Mouse (Mus musculus): ENCODE measurements at regions not wholly inside any gene's neighbourhood (a gene's known extent, or its start where the extent isn't known, plus 50 kb on each side); places are given as distances from the start of the nearest gene placed in this dataset.
A peak's percentile ranks its signal among the peaks of the same experiment; 100 is the strongest.

DNA sequence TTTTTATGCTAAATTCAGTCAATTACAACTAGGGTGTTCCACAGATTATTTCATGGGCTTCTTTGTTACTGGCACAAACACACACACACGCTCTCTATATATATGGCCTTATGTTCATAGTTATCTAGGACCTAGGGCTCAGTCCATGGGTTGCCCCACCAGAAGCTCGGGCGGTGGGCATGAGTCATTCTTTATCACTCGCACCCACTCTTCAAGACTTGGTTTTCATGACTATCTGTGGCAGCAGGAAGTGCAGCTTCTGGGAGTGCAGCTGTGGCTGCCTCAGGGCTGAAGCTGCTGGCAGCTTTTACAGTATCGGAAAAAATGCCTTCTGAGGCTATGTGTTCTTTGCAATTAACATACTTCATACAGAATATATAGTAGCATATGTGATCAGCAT is 198.7 kb downstream of the Ipo11 start:
- H3K9ac ChIP-seq (ENCODE audit: low read length) = no peak overlapping the region

DNA sequence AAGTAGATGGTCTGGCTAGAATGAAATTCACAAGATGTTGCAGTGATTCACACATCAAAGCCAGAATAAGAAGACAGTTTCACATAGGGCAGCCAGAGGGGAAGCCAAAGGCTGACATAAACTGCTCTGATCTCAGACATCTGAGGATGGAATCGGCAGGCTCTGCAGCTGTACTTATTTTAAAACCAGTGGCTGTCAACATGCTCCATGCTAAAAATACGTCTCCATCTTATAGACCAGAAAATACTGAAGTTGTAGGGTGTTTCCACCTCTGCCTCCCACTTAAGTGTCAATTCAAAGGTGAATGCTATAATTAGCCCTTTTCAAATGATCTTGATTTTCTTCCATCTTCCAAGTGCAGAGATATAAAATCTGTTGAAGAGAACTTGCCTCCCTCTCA is 202.4 kb downstream of the Ipo11 start:
- H3K27ac ChIP-seq (ENCODE audit: low read depth, low read length) = no peak overlapping the region
- no peaks in the 10 kb centered on the region for H3K27me3 ChIP-seq (ENCODE audit: control insufficient read depth, insufficient read depth, low read length)
- H3K36me3 ChIP-seq (ENCODE audit: control insufficient read depth, insufficient read depth, low read length) = no peaks in the 10 kb centered on the region
- H3K9ac ChIP-seq (ENCODE audit: low read length) = no peak overlapping the region
- DNase-seq (ENCODE audit: low spot score) (no peak), ATAC-seq (replicated peaks; ENCODE audit: low FRiP score) (no peak)
- H3K4me2 ChIP-seq (ENCODE audit: low read depth, low read length, severe bottlenecking) = no peak overlapping the region
- H3K4me1 ChIP-seq (replicated peaks; ENCODE audit: control insufficient read depth, insufficient read depth, low read length) = no peaks in the 10 kb centered on the region
- H3K4me3 ChIP-seq (ENCODE audit: low read depth, low read length) = no peak overlapping the region
- no peaks in the 10 kb centered on the region for H3K9me3 ChIP-seq (ENCODE audit: control insufficient read depth, low read length)
- WGBS = 78% methylated on average over 2 of the region's 2 CpGs

More for the DNA sequence above, 198.7 kb downstream of the Ipo11 start:
- no peak for DNase-seq (ENCODE audit: low spot score)
- no peaks in the 10 kb centered on the region for H3K4me1 ChIP-seq (replicated peaks; ENCODE audit: control insufficient read depth, insufficient read depth, low read length)
- no peaks in the 10 kb centered on the region for H3K9me3 ChIP-seq (ENCODE audit: control insufficient read depth, low read length)
- H3K27me3 ChIP-seq (ENCODE audit: control insufficient read depth, insufficient read depth, low read length) = no peaks in the 10 kb centered on the region
- 90% methylated on average over 5 of the region's 5 CpGs for WGBS
- H3K4me3 ChIP-seq (ENCODE audit: low read depth, low read length) = no peak overlapping the region
- H3K27ac ChIP-seq (ENCODE audit: low read depth, low read length) = no peak overlapping the region
- no peaks in the 10 kb centered on the region for H3K36me3 ChIP-seq (ENCODE audit: control insufficient read depth, insufficient read depth, low read length)
- ATAC-seq (replicated peaks; ENCODE audit: low FRiP score) = no peak
- no peak overlapping the region for H3K4me2 ChIP-seq (ENCODE audit: low read depth, low read length, severe bottlenecking)

DNA sequence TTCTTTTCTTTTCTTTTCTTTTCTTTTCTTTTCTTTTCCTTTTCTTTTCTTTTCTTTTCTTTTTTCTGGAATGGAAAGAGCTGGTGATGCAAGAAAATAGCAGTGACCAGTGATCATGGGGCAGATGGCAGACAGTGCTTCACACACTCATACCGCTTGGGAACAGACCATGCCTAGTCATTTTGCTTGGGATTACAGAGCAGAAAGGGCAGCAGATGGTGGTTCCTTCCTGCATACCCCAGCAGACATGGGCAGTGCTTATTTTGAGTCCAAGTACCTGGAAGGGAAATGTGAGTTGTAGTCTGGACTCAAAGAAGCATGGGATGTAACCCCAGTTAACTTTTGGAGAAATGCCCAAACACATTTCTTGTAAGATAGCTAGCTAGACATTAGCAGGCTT is 203.9 kb downstream of the Ipo11 start:
- WGBS = 89% methylated on average over 1 of the region's 1 CpGs
- no peaks in the 10 kb centered on the region for H3K9me3 ChIP-seq (ENCODE audit: control insufficient read depth, low read length)
- DNase-seq (ENCODE audit: low spot score) (no peak), ATAC-seq (replicated peaks; ENCODE audit: low FRiP score) (no peak)
- no peaks in the 10 kb centered on the region for H3K4me1 ChIP-seq (replicated peaks; ENCODE audit: control insufficient read depth, insufficient read depth, low read length)
- H3K36me3 ChIP-seq (ENCODE audit: control insufficient read depth, insufficient read depth, low read length) = no peaks in the 10 kb centered on the region
- no peak overlapping the region for H3K4me3 ChIP-seq (ENCODE audit: low read depth, low read length)
- H3K27ac ChIP-seq (ENCODE audit: low read depth, low read length) = no peak overlapping the region
- no peak overlapping the region for H3K9ac ChIP-seq (ENCODE audit: low read length)
- no peak overlapping the region for H3K4me2 ChIP-seq (ENCODE audit: low read depth, low read length, severe bottlenecking)
- no peaks in the 10 kb centered on the region for H3K27me3 ChIP-seq (ENCODE audit: control insufficient read depth, insufficient read depth, low read length)

DNA sequence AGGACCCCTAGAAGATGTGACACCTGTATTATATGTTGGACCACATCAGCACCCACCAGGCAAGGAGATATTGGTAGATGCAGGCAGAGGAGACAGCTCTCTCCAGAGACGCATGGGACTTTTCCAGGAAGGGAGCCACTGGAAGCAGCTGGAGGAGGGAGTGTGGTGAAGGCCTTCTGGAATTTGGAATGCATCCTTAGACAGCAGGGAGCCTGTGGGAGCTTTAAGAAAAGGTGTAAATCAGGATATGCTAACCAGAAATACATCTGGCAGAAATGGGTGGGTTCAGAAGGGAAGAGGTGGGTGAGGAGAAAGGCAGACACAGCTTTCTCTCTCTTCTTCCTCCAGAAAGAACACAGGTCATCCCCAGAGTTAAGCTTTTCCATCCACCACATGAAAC is 213.4 kb downstream of the Ipo11 start:
- WGBS = 95% methylated on average over 1 of the region's 1 CpGs
- Histone ChIP-seq H3K27me3 (ENCODE audit: control insufficient read depth, insufficient read depth, low read length) (no peaks in the 10 kb centered on the region), H3K4me3 (ENCODE audit: low read depth, low read length) (no peak overlapping the region), H3K9ac (ENCODE audit: low read length) (no peak overlapping the region), H3K9me3 (ENCODE audit: control insufficient read depth, low read length) (no peaks in the 10 kb centered on the region), H3K36me3 (ENCODE audit: control insufficient read depth, insufficient read depth, low read length) (no peaks in the 10 kb centered on the region), H3K4me2 (ENCODE audit: low read depth, low read length, severe bottlenecking) (no peak overlapping the region), H3K27ac (ENCODE audit: low read depth, low read length) (no peak overlapping the region), H3K4me1 (replicated peaks; ENCODE audit: control insufficient read depth, insufficient read depth, low read length) (no peaks in the 10 kb centered on the region)
- no peak for ATAC-seq (replicated peaks; ENCODE audit: low FRiP score)
- DNase-seq (ENCODE audit: low spot score) = no peak

DNA sequence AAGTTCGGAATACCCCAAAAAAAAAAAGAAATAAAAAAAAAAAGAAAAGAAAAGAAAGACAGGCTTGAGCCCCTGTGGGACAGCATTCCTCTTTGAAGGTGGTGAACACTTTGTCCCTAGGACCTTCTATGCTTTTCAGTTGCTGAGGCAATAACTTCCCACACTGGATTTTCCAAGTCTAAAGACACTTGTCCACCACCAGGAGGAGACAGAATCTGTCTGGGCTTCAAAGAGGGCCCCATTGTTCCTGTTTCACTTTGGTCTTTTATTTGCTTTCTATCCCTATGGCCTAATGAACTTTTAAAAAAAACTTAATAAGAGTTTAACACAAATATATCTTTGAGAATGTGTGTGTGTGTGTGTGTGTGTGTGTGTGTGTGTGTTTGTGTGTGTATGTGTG is 215.6 kb downstream of the Ipo11 start:
- Histone ChIP-seq H3K4me2 (ENCODE audit: low read depth, low read length, severe bottlenecking) (no peak overlapping the region), H3K27me3 (ENCODE audit: control insufficient read depth, insufficient read depth, low read length) (no peaks in the 10 kb centered on the region), H3K4me3 (ENCODE audit: low read depth, low read length) (no peak overlapping the region), H3K36me3 (ENCODE audit: control insufficient read depth, insufficient read depth, low read length) (no peaks in the 10 kb centered on the region), H3K27ac (ENCODE audit: low read depth, low read length) (no peak overlapping the region), H3K9ac (ENCODE audit: low read length) (no peak overlapping the region), H3K9me3 (ENCODE audit: control insufficient read depth, low read length) (no peaks in the 10 kb centered on the region), H3K4me1 (replicated peaks; ENCODE audit: control insufficient read depth, insufficient read depth, low read length) (no peaks in the 10 kb centered on the region)
- ATAC-seq (replicated peaks; ENCODE audit: low FRiP score) = no peak
- 86% methylated on average over 1 of the region's 1 CpGs for WGBS
- DNase-seq (ENCODE audit: low spot score) = no peak

DNA sequence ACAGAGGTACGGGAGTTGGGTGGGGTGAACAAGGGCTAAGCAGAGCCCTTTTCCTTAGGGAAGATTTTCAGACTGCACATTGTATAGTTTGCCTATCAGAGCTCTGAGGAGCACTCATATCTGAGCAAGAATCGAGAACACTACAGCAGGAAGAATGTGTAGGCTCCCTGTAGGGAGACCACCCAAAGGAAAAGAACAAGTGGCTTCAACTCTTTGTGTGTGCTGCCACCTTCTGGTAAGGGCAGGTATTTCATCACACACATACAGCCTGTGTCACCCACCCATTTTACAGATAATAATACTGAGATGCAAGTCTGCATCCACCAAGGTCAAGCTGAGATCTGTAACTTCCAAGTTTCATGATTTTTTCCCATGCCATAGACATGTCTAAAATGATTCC is 221.0 kb downstream of the Ipo11 start:
- 64% methylated on average over 2 of the region's 2 CpGs for WGBS
- Histone ChIP-seq H3K9ac (ENCODE audit: low read length) (no peak overlapping the region), H3K4me1 (replicated peaks; ENCODE audit: control insufficient read depth, insufficient read depth, low read length) (no peaks in the 10 kb centered on the region), H3K9me3 (ENCODE audit: control insufficient read depth, low read length) (no peaks in the 10 kb centered on the region), H3K27me3 (ENCODE audit: control insufficient read depth, insufficient read depth, low read length) (no peaks in the 10 kb centered on the region), H3K4me2 (ENCODE audit: low read depth, low read length, severe bottlenecking) (no peak overlapping the region), H3K36me3 (ENCODE audit: control insufficient read depth, insufficient read depth, low read length) (no peaks in the 10 kb centered on the region), H3K4me3 (ENCODE audit: low read depth, low read length) (no peak overlapping the region), H3K27ac (ENCODE audit: low read depth, low read length) (no peak overlapping the region)
- DNase-seq (ENCODE audit: low spot score) (no peak), ATAC-seq (replicated peaks; ENCODE audit: low FRiP score) (no peak)

DNA sequence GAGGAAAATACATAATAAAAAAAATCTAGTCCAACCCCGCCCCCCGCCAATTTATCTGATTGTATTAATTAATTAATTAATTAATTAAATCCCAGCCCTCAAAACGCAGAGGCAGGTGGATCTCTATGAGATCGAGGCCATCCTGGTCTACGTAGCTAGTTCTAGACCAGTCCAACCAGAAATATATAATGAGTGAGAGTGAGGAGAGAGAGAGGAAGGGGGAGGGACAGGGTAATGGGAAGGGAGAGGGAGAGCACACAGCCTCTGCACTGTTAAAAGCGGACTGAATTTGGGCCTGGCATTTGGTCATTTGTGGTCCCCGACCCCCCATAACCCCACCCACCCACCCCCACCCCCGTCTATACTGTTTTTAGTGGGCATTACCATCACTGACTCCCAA is 221.5 kb downstream of the Ipo11 start:
- H3K4me1 ChIP-seq (replicated peaks; ENCODE audit: control insufficient read depth, insufficient read depth, low read length) = no peaks in the 10 kb centered on the region
- H3K4me2 ChIP-seq (ENCODE audit: low read depth, low read length, severe bottlenecking) = no peak overlapping the region
- no peaks in the 10 kb centered on the region for H3K36me3 ChIP-seq (ENCODE audit: control insufficient read depth, insufficient read depth, low read length)
- H3K9me3 ChIP-seq (ENCODE audit: control insufficient read depth, low read length) = no peaks in the 10 kb centered on the region
- 0 out of 2 replicates have a peak, but pooled peaks have one; percentile 53 for ATAC-seq (replicated peaks; ENCODE audit: low FRiP score)
- H3K9ac ChIP-seq (ENCODE audit: low read length) = no peak overlapping the region
- H3K27me3 ChIP-seq (ENCODE audit: control insufficient read depth, insufficient read depth, low read length) = no peaks in the 10 kb centered on the region
- no peak overlapping the region for H3K4me3 ChIP-seq (ENCODE audit: low read depth, low read length)
- H3K27ac ChIP-seq (ENCODE audit: low read depth, low read length) = no peak overlapping the region
- WGBS = 79% methylated on average over 8 of the region's 8 CpGs
- no peak for DNase-seq (ENCODE audit: low spot score)

DNA sequence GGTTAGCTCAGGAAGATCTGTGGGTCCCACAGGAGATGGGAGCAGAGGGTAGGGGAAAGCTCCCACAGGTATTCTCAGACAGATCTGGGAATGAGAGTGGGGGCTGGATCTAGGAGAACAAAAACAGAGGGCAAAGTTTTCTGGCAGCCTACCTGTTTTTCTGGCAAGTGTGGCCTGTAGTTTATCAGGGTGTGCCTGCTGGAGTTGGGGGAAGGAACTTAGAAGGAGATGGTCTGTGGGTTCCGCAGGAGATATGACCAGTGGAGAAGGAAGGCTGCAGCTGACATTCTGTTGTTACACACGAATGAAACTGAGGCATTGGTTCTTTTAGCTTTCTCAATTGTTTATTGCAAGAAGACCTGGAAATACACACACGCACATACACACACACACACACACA is 226.2 kb downstream of the Ipo11 start:
- WGBS = 76% methylated on average over 3 of the region's 3 CpGs
- no peaks in the 10 kb centered on the region for H3K27me3 ChIP-seq (ENCODE audit: control insufficient read depth, insufficient read depth, low read length)
- DNase-seq (ENCODE audit: low spot score) = no peak
- H3K27ac ChIP-seq (ENCODE audit: low read depth, low read length) = no peak overlapping the region
- no peak for ATAC-seq (replicated peaks; ENCODE audit: low FRiP score)
- H3K9ac ChIP-seq (ENCODE audit: low read length) = no peak overlapping the region
- H3K4me1 ChIP-seq (replicated peaks; ENCODE audit: control insufficient read depth, insufficient read depth, low read length) = no peaks in the 10 kb centered on the region
- no peak overlapping the region for H3K4me3 ChIP-seq (ENCODE audit: low read depth, low read length)
- H3K36me3 ChIP-seq (ENCODE audit: control insufficient read depth, insufficient read depth, low read length) = no peaks in the 10 kb centered on the region
- H3K4me2 ChIP-seq (ENCODE audit: low read depth, low read length, severe bottlenecking) = no peak overlapping the region
- no peaks in the 10 kb centered on the region for H3K9me3 ChIP-seq (ENCODE audit: control insufficient read depth, low read length)

DNA sequence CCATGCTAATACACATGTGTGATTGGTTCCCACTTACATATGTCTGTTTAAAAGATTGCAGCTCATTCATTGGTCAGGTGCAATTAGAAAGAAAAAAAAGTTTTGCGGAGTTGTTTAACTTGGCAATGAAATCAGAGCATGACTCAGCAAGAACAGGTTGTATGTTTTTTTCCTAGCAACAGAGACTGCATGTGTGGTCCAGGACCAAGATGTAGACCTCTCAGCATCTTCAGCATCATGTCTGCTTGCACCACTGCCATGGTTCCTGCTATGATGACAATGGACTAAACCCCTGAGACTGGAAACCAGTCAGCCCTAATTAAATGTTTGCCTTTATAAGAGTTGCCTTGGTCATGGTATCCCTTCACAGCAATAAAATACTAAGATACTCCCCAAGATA is 236.4 kb downstream of the Ipo11 start:
- DNase-seq (ENCODE audit: low spot score) = no peak
- Histone ChIP-seq H3K36me3 (ENCODE audit: control insufficient read depth, insufficient read depth, low read length) (no peaks in the 10 kb centered on the region), H3K27me3 (ENCODE audit: control insufficient read depth, insufficient read depth, low read length) (no peaks in the 10 kb centered on the region), H3K4me2 (ENCODE audit: low read depth, low read length, severe bottlenecking) (no peak overlapping the region), H3K9ac (ENCODE audit: low read length) (no peak overlapping the region), H3K9me3 (ENCODE audit: control insufficient read depth, low read length) (no peaks in the 10 kb centered on the region), H3K4me1 (replicated peaks; ENCODE audit: control insufficient read depth, insufficient read depth, low read length) (no peaks in the 10 kb centered on the region), H3K27ac (ENCODE audit: low read depth, low read length) (no peak overlapping the region), H3K4me3 (ENCODE audit: low read depth, low read length) (no peak overlapping the region)
- ATAC-seq (replicated peaks; ENCODE audit: low FRiP score) = no peak
- 94% methylated on average over 1 of the region's 1 CpGs for WGBS
